Mouse (Mus musculus): ENCODE measurements at regions not wholly inside any gene's neighbourhood (a gene's known extent, or its start where the extent isn't known, plus 50 kb on each side); places are given as distances from the start of the nearest gene placed in this dataset.

DNA sequence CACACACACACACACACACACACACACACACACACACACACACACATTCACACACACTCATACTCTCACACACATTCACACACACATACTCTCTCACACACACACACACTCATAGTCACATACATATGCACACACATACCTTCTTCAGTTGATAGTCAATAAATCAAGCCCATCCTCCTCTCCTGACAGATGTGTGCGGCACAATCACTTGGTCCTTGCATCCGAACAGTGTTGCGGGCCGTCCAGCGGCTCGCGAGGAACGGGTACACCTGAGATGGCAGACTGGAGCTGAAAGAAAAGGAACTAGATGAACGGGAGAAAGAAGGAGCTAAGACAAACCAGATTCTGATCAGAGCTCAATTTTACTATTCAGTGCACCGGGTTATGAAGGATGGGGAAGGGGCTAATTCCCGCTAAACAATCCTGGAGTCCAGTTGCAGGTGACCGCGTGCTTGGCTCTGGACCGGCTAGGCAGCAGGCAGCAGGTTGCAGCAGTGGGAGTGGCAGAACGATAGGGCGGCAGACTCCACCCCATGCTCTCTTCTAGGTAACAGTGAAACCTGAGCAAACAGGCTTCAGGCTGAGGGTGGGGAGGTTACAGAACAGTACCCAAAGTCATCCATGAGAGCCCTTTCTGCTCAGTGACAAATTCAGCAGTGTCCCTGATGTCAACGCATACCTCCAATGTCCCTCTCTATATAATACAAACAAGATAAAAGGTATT, 247.8 kb downstream of the Csl start:
- Histone ChIP-seq H3K4me3 (ENCODE audit: insufficient read depth, low read length) (no peak overlapping the region), H3K27ac (ENCODE audit: insufficient read depth, low read depth, low read length) (no peak overlapping the region), H3K4me1 (ENCODE audit: control insufficient read depth, insufficient read depth, low read length) (no peaks in the 10 kb centered on the region)
- no peak for TF ChIP-seq CTCF (IDR thresholded peaks at IDR 0.05; ENCODE audit: low read depth, low read length)
- TF ChIP-seq POLR2A (IDR thresholded peaks at IDR 0.05; ENCODE audit: borderline replicate concordance, low read depth, low read length), result no peak

- Histone ChIP-seq H3K4me1 (ENCODE audit: control insufficient read depth, insufficient read depth, low read length) (no peaks in the 10 kb centered on the region), H3K4me3 (ENCODE audit: insufficient read depth, low read length) (no peak overlapping the region), H3K27ac (ENCODE audit: insufficient read depth, low read depth, low read length) (no peak overlapping the region)
- TF ChIP-seq CTCF (IDR thresholded peaks at IDR 0.05; ENCODE audit: low read depth, low read length), result no peak
- no peak for TF ChIP-seq POLR2A (IDR thresholded peaks at IDR 0.05; ENCODE audit: borderline replicate concordance, low read depth, low read length)
These were observed 241.5 kb downstream of the Csl start for GRCm38 (mm10) chr10:99517944-99518343.

DNA sequence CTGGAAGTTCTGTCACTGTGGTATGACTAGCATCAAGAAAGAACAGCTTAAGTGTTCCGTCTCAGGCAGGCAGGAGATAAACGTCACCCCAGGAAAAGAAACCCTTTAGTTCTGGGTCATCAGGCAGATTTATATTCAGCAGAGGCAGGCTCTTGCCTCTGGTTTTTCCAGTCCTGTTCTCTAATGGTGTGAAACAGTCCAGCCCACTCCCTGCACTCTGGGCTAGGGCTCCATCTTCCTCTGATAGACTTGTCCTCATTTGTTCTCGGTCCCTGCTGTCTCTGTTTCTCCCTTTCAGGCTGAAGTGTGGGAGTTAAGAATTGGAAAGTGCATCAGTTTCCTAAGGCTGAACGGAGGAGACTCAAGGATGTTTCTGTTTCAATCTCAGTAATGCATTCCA, 240.0 kb downstream of the Csl start:
- Histone ChIP-seq H3K27ac (ENCODE audit: insufficient read depth, low read depth, low read length) (no peak overlapping the region), H3K4me1 (ENCODE audit: control insufficient read depth, insufficient read depth, low read length) (no peaks in the 10 kb centered on the region), H3K4me3 (ENCODE audit: insufficient read depth, low read length) (no peak overlapping the region)
- no peak for TF ChIP-seq CTCF (IDR thresholded peaks at IDR 0.05; ENCODE audit: low read depth, low read length)
- TF ChIP-seq POLR2A (IDR thresholded peaks at IDR 0.05; ENCODE audit: borderline replicate concordance, low read depth, low read length), result no peak

- Histone ChIP-seq H3K4me3 (ENCODE audit: insufficient read depth, low read length) (no peak overlapping the region), H3K4me1 (ENCODE audit: control insufficient read depth, insufficient read depth, low read length) (no peaks in the 10 kb centered on the region), H3K27ac (ENCODE audit: insufficient read depth, low read depth, low read length) (no peak overlapping the region)
- TF ChIP-seq POLR2A (IDR thresholded peaks at IDR 0.05; ENCODE audit: borderline replicate concordance, low read depth, low read length), result no peak
- TF ChIP-seq CTCF (IDR thresholded peaks at IDR 0.05; ENCODE audit: low read depth, low read length), result no peak
These were observed 235.6 kb downstream of the Csl start for GRCm38 (mm10) chr10:99523817-99524216.

DNA sequence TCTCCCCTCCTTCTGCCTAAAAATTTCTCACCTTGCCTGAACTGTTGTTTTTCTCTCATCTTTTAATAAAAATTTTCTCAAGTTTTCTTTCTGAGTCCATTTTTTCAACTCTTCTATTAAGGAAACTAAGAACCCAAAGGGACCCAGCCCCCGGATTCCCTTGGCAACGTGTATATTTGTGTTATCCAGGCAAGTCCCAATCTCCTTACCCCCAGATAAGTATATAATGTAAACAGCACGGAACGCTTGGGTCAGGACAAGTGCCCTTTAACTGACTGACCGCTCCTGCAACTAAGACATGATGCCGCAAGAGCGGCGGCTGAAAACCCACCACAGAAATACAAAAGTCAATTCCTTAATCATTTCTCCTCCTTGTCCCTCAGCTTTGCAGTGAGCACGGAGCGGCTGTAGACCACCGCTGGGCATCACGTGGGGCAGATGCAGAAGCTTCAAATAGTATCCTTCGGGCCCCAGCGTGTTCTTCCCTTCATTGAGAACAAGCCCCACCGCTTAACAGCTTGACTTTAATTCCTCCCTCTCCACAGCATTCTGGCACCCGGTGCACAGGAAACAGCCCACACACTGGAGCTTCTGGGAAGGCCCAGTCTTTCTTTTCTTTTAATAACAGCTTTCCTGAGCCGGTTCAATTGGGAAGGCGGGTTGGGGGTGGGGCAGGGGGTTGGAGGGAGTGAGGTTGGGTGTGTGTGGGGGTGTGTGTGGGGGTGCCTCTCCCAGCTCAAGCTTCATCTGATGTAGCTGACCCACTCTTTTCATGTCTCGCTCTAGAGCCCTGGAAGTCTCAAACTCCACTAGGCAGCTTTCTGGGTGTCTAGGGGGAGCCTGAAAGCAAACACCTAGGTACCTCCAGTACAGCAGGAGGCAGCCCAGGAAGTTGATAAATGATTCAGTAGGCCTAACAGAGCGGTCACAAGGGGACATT, 234.9 kb downstream of the Csl start:
- no peaks in the 10 kb centered on the region for H3K4me1 ChIP-seq (ENCODE audit: control insufficient read depth, insufficient read depth, low read length)
- H3K4me3 ChIP-seq (ENCODE audit: insufficient read depth, low read length), result no peak overlapping the region
- no peak overlapping the region for H3K27ac ChIP-seq (ENCODE audit: insufficient read depth, low read depth, low read length)
- no peak for TF ChIP-seq CTCF (IDR thresholded peaks at IDR 0.05; ENCODE audit: low read depth, low read length)
- no peak for TF ChIP-seq POLR2A (IDR thresholded peaks at IDR 0.05; ENCODE audit: borderline replicate concordance, low read depth, low read length)

DNA sequence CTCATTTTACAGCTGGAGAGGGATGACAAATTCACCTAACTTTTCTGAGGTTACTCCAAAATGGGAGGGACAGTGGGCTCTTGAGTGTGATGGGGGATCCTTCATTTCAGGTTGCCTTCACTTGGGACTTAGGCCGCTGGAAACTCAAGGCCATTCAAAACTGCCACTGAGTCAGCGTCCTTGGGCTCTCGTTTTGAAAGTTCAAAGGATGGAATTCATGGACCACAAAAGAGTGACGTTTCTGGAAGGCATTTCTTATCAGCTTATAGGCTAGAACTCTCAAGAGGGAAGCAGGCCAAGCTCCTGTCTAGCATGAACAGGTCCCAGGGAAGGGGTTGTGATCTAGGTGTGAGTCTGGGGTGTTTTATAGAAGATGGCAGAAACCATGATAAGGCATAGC, 233.3 kb downstream of the Csl start:
- Histone ChIP-seq H3K4me1 (ENCODE audit: control insufficient read depth, insufficient read depth, low read length) (no peaks in the 10 kb centered on the region), H3K4me3 (ENCODE audit: insufficient read depth, low read length) (no peak overlapping the region), H3K27ac (ENCODE audit: insufficient read depth, low read depth, low read length) (no peak overlapping the region)
- no peak for TF ChIP-seq POLR2A (IDR thresholded peaks at IDR 0.05; ENCODE audit: borderline replicate concordance, low read depth, low read length)
- no peak for TF ChIP-seq CTCF (IDR thresholded peaks at IDR 0.05; ENCODE audit: low read depth, low read length)

DNA sequence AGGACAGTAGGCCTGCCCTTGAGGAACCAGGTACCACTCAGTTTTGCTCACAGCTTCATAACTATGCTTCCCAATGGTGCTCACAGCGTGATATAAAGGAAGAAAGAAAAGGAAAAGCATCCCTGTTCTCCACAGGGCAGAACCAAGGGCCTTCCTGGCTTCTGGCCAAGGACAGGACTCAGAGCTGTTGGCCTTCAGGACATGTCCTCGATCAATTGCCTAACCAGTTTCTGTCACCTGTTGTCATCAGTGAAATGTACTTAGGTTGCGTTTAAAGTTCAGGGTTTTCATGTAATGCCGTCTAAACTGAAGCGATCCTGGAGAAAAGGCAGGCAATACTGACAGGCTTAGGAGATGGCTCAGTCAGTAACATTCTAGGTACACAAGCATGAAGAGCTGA, 232.9 kb downstream of the Csl start:
- no peak overlapping the region for H3K27ac ChIP-seq (ENCODE audit: insufficient read depth, low read depth, low read length)
- TF ChIP-seq CTCF (IDR thresholded peaks at IDR 0.05; ENCODE audit: low read depth, low read length) (no peak), POLR2A (IDR thresholded peaks at IDR 0.05; ENCODE audit: borderline replicate concordance, low read depth, low read length) (no peak)
- 0 out of 2 replicates have a peak, but pooled peaks cover under 1% of the 10 kb centered on the region for H3K4me1 ChIP-seq (ENCODE audit: control insufficient read depth, insufficient read depth, low read length)
- no peak overlapping the region for H3K4me3 ChIP-seq (ENCODE audit: insufficient read depth, low read length)

DNA sequence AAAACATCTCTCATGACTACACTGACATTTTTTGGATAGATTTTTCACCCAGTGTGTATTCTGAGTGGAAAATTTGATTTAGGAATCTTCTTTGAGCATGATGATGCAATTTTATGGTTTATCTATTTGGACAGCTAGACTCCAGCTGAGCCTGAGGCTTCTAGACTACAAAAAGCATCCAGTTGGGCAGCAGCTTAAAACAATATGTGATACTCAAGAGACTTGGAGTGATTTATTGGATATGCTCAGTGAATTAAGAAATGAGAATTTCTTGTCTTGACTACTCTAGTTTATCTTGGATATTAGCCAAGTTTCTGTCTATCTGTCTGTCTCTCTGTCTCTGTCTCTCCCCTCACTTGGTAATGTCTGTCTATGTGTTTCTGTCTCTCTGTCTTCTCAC, 228.4 kb downstream of the Csl start:
- no peak overlapping the region for H3K4me3 ChIP-seq (ENCODE audit: insufficient read depth, low read length)
- H3K27ac ChIP-seq (ENCODE audit: insufficient read depth, low read depth, low read length), result no peak overlapping the region
- H3K4me1 ChIP-seq (ENCODE audit: control insufficient read depth, insufficient read depth, low read length), result 0 out of 2 replicates have a peak, but pooled peaks cover 2% of the 10 kb centered on the region
- TF ChIP-seq CTCF (IDR thresholded peaks at IDR 0.05; ENCODE audit: low read depth, low read length) (no peak), POLR2A (IDR thresholded peaks at IDR 0.05; ENCODE audit: borderline replicate concordance, low read depth, low read length) (no peak)

DNA sequence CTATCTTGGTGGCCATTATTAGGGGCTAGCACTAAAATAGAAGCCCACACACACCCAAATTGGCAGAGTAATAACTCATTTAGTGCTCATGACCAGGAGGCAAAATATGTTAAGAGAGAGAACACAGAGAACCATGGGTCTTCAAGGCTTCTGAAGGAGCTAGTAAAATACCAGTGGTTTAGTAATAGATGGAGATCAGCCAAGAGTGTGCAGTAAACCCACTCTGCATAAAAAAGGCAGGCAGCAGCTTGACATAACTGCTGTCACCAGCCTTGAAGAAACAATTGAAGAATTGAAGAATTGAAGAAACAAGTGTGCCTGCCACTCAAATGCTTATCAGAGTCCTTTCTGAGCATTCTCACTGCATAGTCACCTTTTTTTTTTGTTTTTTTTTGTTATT, 227.9 kb downstream of the Csl start:
- TF ChIP-seq POLR2A (IDR thresholded peaks at IDR 0.05; ENCODE audit: borderline replicate concordance, low read depth, low read length), result no peak
- Histone ChIP-seq H3K4me1 (ENCODE audit: control insufficient read depth, insufficient read depth, low read length) (0 out of 2 replicates have a peak, but pooled peaks cover 2% of the 10 kb centered on the region), H3K4me3 (ENCODE audit: insufficient read depth, low read length) (no peak overlapping the region), H3K27ac (ENCODE audit: insufficient read depth, low read depth, low read length) (no peak overlapping the region)

DNA sequence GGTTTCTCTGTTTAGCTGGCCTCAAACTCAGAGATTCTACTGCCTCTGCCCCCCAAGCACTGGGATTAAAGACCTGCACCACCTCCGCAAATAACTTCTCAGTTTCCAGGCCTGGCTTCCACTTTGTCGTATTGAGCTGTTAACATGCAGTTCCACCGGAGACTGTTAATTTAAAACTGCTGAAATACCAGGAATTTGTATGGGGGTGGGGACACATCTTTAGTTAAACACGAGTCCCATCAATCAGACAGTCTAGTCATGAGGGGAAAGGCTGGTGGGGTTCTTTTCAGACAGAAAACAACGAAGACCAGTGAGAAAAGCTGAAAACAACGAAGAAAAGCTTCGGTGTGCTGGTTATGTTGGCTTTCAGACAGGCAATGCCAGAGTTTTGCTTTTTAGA, 227.5 kb downstream of the Csl start:
- no peak for TF ChIP-seq CTCF (IDR thresholded peaks at IDR 0.05; ENCODE audit: low read depth, low read length)
- TF ChIP-seq POLR2A (IDR thresholded peaks at IDR 0.05; ENCODE audit: borderline replicate concordance, low read depth, low read length), result no peak
- 0 out of 2 replicates have a peak, but pooled peaks cover 2% of the 10 kb centered on the region for H3K4me1 ChIP-seq (ENCODE audit: control insufficient read depth, insufficient read depth, low read length)
- H3K4me3 ChIP-seq (ENCODE audit: insufficient read depth, low read length), result no peak overlapping the region
- no peak overlapping the region for H3K27ac ChIP-seq (ENCODE audit: insufficient read depth, low read depth, low read length)

Data from bone marrow macrophage, adult 2 months (primary cell).